Mouse (Mus musculus): ENCODE measurements around the gene Csf2rb.

Gene Csf2rb

DNA sequence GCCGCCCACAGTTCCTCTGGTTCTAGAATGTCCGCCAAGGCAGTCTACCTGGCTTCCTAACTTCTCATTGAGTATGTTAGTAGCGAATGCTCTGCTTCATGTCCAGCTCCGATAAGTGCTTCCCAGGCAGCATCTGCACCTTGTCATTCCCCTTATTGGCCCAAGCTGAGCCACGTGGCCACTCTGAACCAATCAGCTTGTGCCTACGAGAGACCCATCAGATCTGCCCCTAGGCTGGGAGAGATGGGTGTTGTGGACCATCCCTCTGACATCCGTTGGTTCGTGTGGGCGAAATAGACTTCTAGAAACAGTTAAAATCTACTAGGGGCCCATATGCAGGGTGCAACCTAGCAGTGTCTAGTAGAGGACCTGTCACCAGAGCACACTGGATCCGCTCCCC is 52.3 kb downstream of the Csf2rb start:
- in situ Hi-C loops (cut with MboI, MseI): no loop called here

DNA sequence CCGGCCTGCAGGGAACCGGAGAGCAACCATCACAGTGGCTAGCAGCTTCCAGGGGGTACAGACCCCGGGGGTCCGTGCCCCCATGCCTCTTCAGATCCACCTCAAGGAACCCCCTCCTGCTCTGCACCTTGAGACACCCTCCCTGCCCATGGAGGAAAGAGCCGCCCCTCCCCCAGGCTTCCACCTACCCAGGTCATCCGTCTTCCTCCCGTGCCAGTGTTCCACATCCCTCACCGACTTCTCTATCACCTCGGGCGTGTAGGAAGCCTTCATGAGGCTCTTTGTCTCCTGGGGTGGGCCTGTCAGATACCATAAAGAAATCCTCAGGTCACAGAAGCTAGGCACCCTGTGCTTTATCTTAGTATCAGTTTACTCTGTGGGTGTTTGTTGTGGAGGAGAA is 53.0 kb downstream of the Csf2rb start:
- in situ Hi-C loops (cut with MboI, MseI): no loop called here

DNA sequence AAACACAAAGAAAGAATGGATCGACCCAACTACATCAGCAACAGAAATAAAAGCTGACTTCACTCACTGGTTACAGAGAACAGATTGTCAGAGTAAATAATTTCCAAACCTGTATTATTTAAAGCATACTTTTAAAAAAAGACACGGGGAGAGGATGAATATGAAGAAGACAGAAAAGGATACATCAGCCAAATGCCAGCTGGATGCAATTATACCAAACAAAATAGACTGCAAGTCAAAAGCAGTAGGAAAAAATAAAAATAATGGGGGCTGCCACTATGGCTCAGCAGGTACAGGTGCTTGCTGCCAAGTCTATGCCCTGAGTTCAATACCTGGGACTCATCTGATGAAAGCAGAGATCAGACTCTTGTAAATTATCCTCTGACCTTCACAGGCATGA is 54.7 kb downstream of the Csf2rb start:
- in situ Hi-C loops (cut with MboI, MseI): no loop called here

GRCm38 (mm10) chr15:78380741-78381140 is 55.2 kb downstream of the Csf2rb start:
- in situ Hi-C loops (cut with MboI, MseI): no loop called here

DNA sequence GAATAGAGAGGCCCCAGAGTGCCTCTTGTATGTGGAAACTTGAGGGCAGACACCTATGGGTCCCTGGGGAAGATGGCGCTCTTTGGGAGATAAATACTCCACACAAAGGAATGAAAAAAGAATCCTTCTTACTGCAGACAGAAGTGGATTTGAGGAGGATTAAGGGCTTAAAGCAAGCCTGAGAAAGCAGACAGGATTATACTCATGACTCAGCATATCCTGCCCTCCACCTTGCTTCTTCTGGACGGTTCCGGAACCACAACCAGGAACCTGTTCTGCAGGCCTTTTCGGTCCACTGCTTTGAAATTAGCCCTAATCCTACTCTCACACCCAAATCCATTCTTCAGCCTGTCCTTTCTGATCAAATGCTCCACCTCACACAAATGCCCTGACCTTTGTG is 56.6 kb downstream of the Csf2rb start:
- in situ Hi-C loops (cut with MboI, MseI): no loop called here

- in situ Hi-C loops (cut with MboI, MseI): no loop called here
These were observed 58.1 kb downstream of the Csf2rb start for GRCm38 (mm10) chr15:78383450-78384219.

DNA sequence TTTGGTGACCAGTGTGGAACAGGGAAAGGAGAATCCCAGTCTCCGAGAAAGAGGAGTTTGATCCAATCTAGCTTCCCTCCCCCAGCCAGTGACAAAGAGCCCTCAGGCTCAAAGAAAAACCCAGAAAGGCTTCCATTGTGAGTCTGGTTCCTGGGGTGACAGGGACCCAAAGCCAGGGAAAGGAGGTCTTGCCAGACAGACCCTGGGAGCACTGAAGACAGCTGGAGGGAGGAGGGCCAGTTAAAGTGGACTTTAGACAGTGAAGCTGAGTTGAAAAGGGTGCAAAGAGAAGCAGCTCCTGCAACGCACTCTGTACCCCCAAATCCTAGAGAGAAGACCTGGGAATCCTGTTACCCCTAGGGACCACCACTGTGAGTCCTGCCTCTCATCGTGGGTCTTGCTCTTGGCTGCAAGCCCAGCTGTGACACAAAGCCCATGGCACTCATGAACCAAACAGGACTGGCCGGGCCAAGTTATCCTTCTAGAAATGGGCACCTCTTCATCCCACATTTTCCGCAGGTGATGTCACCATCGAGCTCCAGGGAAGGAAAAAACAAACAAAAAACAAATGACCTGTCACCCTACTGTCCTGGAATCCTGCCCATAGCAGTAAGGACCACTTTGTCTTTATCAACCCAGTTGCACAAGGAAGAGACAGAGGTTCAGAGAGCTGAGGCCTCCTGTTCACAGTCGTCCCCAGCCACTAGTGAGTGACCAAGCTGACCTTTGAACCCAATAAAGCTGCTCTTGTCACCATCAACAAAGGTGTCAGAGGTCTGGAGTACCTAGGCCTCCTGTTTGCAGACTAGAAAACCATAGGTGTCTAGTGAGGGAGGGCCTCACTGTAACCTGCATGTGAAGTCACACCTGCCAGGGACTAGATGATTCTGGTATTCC is 58.9 kb downstream of the Csf2rb start:
- in situ Hi-C loops (cut with MboI, MseI): no loop called here

- in situ Hi-C loops (cut with MboI, MseI): no loop called here
These were observed 60.0 kb downstream of the Csf2rb start for GRCm38 (mm10) chr15:78385564-78385963.

- in situ Hi-C loops (cut with MboI, MseI): no loop called here
These were observed 65.3 kb downstream of the Csf2rb start for GRCm38 (mm10) chr15:78390855-78391254.

DNA sequence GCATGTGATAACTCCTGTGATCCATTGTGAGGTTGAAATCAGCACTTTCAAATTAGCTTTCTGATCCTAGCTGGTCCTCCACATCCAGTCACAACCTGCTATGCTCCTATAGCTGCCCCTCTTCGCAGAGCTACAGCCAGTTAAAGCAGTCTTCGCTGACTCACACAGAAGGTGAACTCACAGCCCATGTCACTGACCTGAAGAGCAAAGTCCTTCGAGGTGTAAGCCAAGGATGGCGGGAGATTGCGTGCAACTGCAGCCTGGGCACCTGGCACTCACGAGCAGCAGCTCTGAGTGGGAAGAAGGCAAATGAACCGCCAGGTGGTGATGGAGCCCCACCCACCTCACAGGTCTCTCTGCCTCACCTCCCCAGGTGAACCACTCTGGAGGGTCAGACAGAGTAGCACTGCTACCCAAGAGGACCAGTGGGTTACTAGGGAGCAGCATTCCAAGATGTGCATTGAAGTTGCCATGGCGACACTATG is 70.0 kb downstream of the Csf2rb start, which contains the start of gene Tex33:
Gene Tex33 (minus strand): TSS at position 435 of the 485 bp plus-strand sequence.
- in situ Hi-C loops (cut with MboI, MseI): no loop called here

DNA sequence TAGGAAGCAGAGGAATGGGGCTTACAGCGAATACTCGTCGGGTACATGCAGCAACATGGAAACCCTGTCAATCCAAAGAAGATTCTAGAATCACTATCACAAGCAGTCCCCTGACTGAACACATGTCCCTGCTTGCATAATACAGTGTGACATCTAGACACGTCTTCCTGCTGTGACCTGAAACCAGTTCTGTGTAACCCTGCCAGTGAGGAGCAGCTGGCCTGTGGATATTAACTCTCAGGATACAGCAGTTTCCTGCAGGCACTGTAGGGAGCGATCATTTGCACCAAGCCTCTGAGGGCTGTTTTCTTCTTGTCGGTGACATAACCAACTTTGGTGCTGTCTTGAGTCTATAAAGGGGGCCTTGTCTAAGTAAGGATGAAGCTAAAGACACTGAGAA is 75.8 kb downstream of the Csf2rb start:
- in situ Hi-C loops (cut with MboI, MseI): no loop called here

GRCm38 (mm10) chr15:78401921-78402320 is 76.4 kb downstream of the Csf2rb start:
- in situ Hi-C loops (cut with MboI, MseI): no loop called here

DNA sequence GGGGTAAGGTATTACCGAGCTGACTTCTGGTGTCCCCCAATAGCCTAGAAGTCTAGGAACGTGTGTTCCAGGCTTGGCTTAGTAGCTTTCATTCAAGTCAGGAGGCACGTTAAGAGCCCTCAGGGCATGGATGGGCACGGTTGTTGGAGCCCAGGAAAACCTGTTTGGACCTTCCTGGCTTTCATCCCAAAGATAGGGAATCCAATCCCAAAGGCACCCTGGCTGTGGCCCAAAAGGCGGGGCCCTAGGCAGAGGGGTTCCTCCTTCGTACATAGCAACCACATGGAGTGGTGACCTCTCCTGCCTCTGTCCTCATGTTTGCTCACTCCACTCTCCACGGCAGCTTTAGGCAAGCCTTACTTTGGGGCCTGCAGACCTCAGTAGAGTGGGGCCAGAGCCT is 76.9 kb downstream of the Csf2rb start:
- in situ Hi-C loops (cut with MboI, MseI): no loop called here

DNA sequence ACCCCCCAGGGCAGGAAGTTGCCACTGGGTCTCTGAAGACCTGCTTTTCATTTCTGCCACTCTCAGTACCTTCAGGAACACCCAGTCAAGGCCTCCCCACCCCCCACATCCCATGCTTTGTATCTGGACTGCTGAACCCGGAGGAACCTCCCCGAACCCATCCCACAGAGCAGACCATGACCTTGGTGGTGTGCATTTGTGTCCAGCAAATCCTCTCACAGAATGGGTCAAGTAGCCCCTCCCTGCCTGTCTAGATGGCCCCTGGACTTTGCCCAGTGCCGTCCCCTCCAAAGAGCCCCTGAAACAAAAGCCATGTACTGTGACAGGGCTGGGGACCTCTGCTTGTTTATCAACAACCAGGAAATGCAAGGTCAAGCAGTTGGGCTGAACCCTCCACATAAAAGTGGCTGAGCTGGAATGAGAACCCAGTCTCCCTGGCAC is 77.8 kb downstream of the Csf2rb start:
- in situ Hi-C loops (cut with MboI, MseI): no loop called here
